Mouse (Mus musculus) heart, embryonic 11.5 days (tissue): Measurements from ENCODE around the gene Txnrd2. TPM values are rescaled to one million over a fixed set of nuclear protein-coding genes. Genes with fewer than 3 reads are reported as not detected.

ENCODE experiments used
- polyA plus RNA-seq: library from polyadenylated mRNA; unstranded; fragments of >200 nt; fragmentation: Nextera tagmentation; extraction: Ambion mirVana; gene quantifications from 2 replicates; pipeline ENCODE4 v1.2.1, GENCODE M21; 2014

Txnrd2 gene
- polyA plus RNA-seq, 1 experiment from 2014 or later = 32.8 TPM

Other genes starting within 250 kb of the Txnrd2 start
- not detected in 2 replicates for gene Ccdc188, start 208.5 kb upstream of the Txnrd2 start, polyA plus RNA-seq
- 16.3 and 17.3 TPM in 2 replicates for gene Zdhhc8, start 191.2 kb upstream of the Txnrd2 start, polyA plus RNA-seq
- gene Trmt2a, start 177.7 kb upstream of the Txnrd2 start, polyA plus RNA-seq = 56.0 and 58.2 TPM in 2 replicates
- gene Ranbp1, start 177.7 kb upstream of the Txnrd2 start, polyA plus RNA-seq = 585 and 656 TPM in 2 replicates
- gene Gm49776, start 168.1 kb upstream of the Txnrd2 start, polyA plus RNA-seq = 3.7 TPM in 1 of 2 replicates, not detected in the other
- gene Dgcr8, start 137.1 kb upstream of the Txnrd2 start, polyA plus RNA-seq = 23.6 and 26.4 TPM in 2 replicates
- gene Tango2, start 78.3 kb upstream of the Txnrd2 start, polyA plus RNA-seq = 56.3 and 62.1 TPM in 2 replicates
- 19.5 and 23.4 TPM in 2 replicates for gene Arvcf, start 78.2 kb upstream of the Txnrd2 start, polyA plus RNA-seq
- gene Comt, start 468 bp downstream of the Txnrd2 start, polyA plus RNA-seq = 90.1 and 96.5 TPM in 2 replicates
- gene Gnb1l, start 72.3 kb downstream of the Txnrd2 start, polyA plus RNA-seq = 6.5 and 6.9 TPM in 2 replicates
- 0.87 and 1.6 TPM in 2 replicates for gene Rtl10, start 72.5 kb downstream of the Txnrd2 start, polyA plus RNA-seq
- gene Tbx1, start 164.3 kb downstream of the Txnrd2 start, polyA plus RNA-seq = 1.2 and 1.4 TPM in 2 replicates
- 8.3 and 8.6 TPM in 2 replicates for gene Gp1bb, start 196.0 kb downstream of the Txnrd2 start, polyA plus RNA-seq
- gene Gm49601, start 200.0 kb downstream of the Txnrd2 start, polyA plus RNA-seq = 0.73 and 1.0 TPM in 2 replicates
- gene Sept5, start 203.6 kb downstream of the Txnrd2 start, polyA plus RNA-seq = 6.2 and 8.3 TPM in 2 replicates